Mouse (Mus musculus): ENCODE measurements around the gene Parl. TPM values are rescaled to one million over a fixed set of nuclear protein-coding genes. Genes with fewer than 3 reads are reported as not detected.

The Parl gene
- polyA plus RNA-seq, 1 experiment from 2014 or later: 103 TPM

GRCm38 (mm10) chr16:20315266-20315665, 13.1 kb upstream of the Parl start:
- Histone ChIP-seq H3K4me3 (ENCODE audit: low read depth, low read length) (no peak overlapping the region), H3K9ac (ENCODE audit: low read depth, low read length) (no peak overlapping the region), H3K27ac (ENCODE audit: low read depth, low read length) (no peak overlapping the region), H3K27me3 (ENCODE audit: control insufficient read depth, insufficient read depth, low read length) (no peaks in the 10 kb centered on the region), H3K4me1 (replicated peaks; ENCODE audit: control insufficient read depth, insufficient read depth, low read length) (no peaks in the 10 kb centered on the region), H3K9me3 (ENCODE audit: control insufficient read depth, low read length) (no peaks in the 10 kb centered on the region), H3K4me2 (replicated peaks; ENCODE audit: low read depth, low read length) (no peak overlapping the region), H3K36me3 (ENCODE audit: control insufficient read depth, insufficient read depth, low read length) (no peaks in the 10 kb centered on the region)
- DNase-seq (ENCODE audit: low spot score) (no peak), ATAC-seq (ENCODE audit: low FRiP score) (no peak)
- 90% methylated on average over 4 of the region's 4 CpGs for WGBS

- Histone ChIP-seq H3K9ac (ENCODE audit: low read depth, low read length) (no peak overlapping the region), H3K9me3 (ENCODE audit: control insufficient read depth, low read length) (no peaks in the 10 kb centered on the region), H3K27ac (ENCODE audit: low read depth, low read length) (no peak overlapping the region), H3K27me3 (ENCODE audit: control insufficient read depth, insufficient read depth, low read length) (no peaks in the 10 kb centered on the region), H3K36me3 (ENCODE audit: control insufficient read depth, insufficient read depth, low read length) (no peaks in the 10 kb centered on the region), H3K4me2 (replicated peaks; ENCODE audit: low read depth, low read length) (no peak overlapping the region), H3K4me1 (replicated peaks; ENCODE audit: control insufficient read depth, insufficient read depth, low read length) (no peaks in the 10 kb centered on the region), H3K4me3 (ENCODE audit: low read depth, low read length) (no peak overlapping the region)
- DNase-seq (ENCODE audit: low spot score) (no peak), ATAC-seq (ENCODE audit: low FRiP score) (no peak)
- 72% methylated on average over 14 of the region's 14 CpGs for WGBS
These were observed 10.1 kb upstream of the Parl start for GRCm38 (mm10) chr16:20312272-20312671.

- DNase-seq (ENCODE audit: low spot score) (no peak), ATAC-seq (ENCODE audit: low FRiP score) (no peak)
- H3K27me3 ChIP-seq (ENCODE audit: control insufficient read depth, insufficient read depth, low read length): no peaks in the 10 kb centered on the region
- H3K4me3 ChIP-seq (ENCODE audit: low read depth, low read length): no peak overlapping the region
- no peak overlapping the region for H3K4me2 ChIP-seq (replicated peaks; ENCODE audit: low read depth, low read length)
- H3K4me1 ChIP-seq (replicated peaks; ENCODE audit: control insufficient read depth, insufficient read depth, low read length): no peaks in the 10 kb centered on the region
- H3K36me3 ChIP-seq (ENCODE audit: control insufficient read depth, insufficient read depth, low read length): no peaks in the 10 kb centered on the region
- no peaks in the 10 kb centered on the region for H3K9me3 ChIP-seq (ENCODE audit: control insufficient read depth, low read length)
- no peak overlapping the region for H3K27ac ChIP-seq (ENCODE audit: low read depth, low read length)
- H3K9ac ChIP-seq (ENCODE audit: low read depth, low read length): no peak overlapping the region
- WGBS: 94% methylated on average over 2 of the region's 2 CpGs
These were observed 2.1 kb downstream of the Parl start for GRCm38 (mm10) chr16:20300076-20300475.

- H3K36me3 ChIP-seq (ENCODE audit: control insufficient read depth, insufficient read depth, low read length): peaks cover 5% of the 10 kb centered on the region; the same call in 1 of the 2 replicates
These were observed 21.9 kb downstream of the Parl start for GRCm38 (mm10) chr16:20280238-20280637.

GRCm38 (mm10) chr16:20279395-20279794, 22.8 kb downstream of the Parl start:
- H3K4me3 ChIP-seq (ENCODE audit: low read depth, low read length): no peak overlapping the region
- no peaks in the 10 kb centered on the region for H3K9me3 ChIP-seq (ENCODE audit: control insufficient read depth, low read length)
- no peak overlapping the region for H3K27ac ChIP-seq (ENCODE audit: low read depth, low read length)
- no peaks in the 10 kb centered on the region for H3K4me1 ChIP-seq (replicated peaks; ENCODE audit: control insufficient read depth, insufficient read depth, low read length)
- WGBS: 92% methylated on average over 5 of the region's 5 CpGs
- peaks cover 5% of the 10 kb centered on the region; the same call in 1 of the 2 replicates for H3K36me3 ChIP-seq (ENCODE audit: control insufficient read depth, insufficient read depth, low read length)
- H3K27me3 ChIP-seq (ENCODE audit: control insufficient read depth, insufficient read depth, low read length): no peaks in the 10 kb centered on the region
- H3K4me2 ChIP-seq (replicated peaks; ENCODE audit: low read depth, low read length): no peak overlapping the region
- no peak for ATAC-seq (ENCODE audit: low FRiP score)
- no peak for DNase-seq (ENCODE audit: low spot score)
- no peak overlapping the region for H3K9ac ChIP-seq (ENCODE audit: low read depth, low read length)

More at GRCm38 (mm10) chr16:20280238-20280637, 21.9 kb downstream of the Parl start:
- DNase-seq (ENCODE audit: low spot score): no peak
- H3K4me2 ChIP-seq (replicated peaks; ENCODE audit: low read depth, low read length): no peak overlapping the region
- no peaks in the 10 kb centered on the region for H3K4me1 ChIP-seq (replicated peaks; ENCODE audit: control insufficient read depth, insufficient read depth, low read length)
- no peak overlapping the region for H3K9ac ChIP-seq (ENCODE audit: low read depth, low read length)
- H3K4me3 ChIP-seq (ENCODE audit: low read depth, low read length): no peak overlapping the region
- WGBS: 94% methylated on average over 4 of the region's 4 CpGs
- no peaks in the 10 kb centered on the region for H3K9me3 ChIP-seq (ENCODE audit: control insufficient read depth, low read length)
- no peak overlapping the region for H3K27ac ChIP-seq (ENCODE audit: low read depth, low read length)
- no peaks in the 10 kb centered on the region for H3K27me3 ChIP-seq (ENCODE audit: control insufficient read depth, insufficient read depth, low read length)
- no peak for ATAC-seq (ENCODE audit: low FRiP score)

GRCm38 (mm10) chr16:20272994-20273393, 29.2 kb downstream of the Parl start:
- ATAC-seq (ENCODE audit: low FRiP score) (no peak), DNase-seq (ENCODE audit: low spot score) (no peak)
- 62% methylated on average over 3 of the region's 3 CpGs for WGBS
- no peaks in the 10 kb centered on the region for H3K9me3 ChIP-seq (ENCODE audit: control insufficient read depth, low read length)
- no peak overlapping the region for H3K4me2 ChIP-seq (replicated peaks; ENCODE audit: low read depth, low read length)
- no peak overlapping the region for H3K4me3 ChIP-seq (ENCODE audit: low read depth, low read length)
- no peak overlapping the region for H3K9ac ChIP-seq (ENCODE audit: low read depth, low read length)
- no peaks in the 10 kb centered on the region for H3K27me3 ChIP-seq (ENCODE audit: control insufficient read depth, insufficient read depth, low read length)
- no peaks in the 10 kb centered on the region for H3K36me3 ChIP-seq (ENCODE audit: control insufficient read depth, insufficient read depth, low read length)
- no peak overlapping the region for H3K27ac ChIP-seq (ENCODE audit: low read depth, low read length)
- no peaks in the 10 kb centered on the region for H3K4me1 ChIP-seq (replicated peaks; ENCODE audit: control insufficient read depth, insufficient read depth, low read length)

GRCm38 (mm10) chr16:20271339-20271738, 30.8 kb downstream of the Parl start:
- no peak overlapping the region for H3K9ac ChIP-seq (ENCODE audit: low read depth, low read length)
- no peak overlapping the region for H3K27ac ChIP-seq (ENCODE audit: low read depth, low read length)
- H3K9me3 ChIP-seq (ENCODE audit: control insufficient read depth, low read length): no peaks in the 10 kb centered on the region
- H3K36me3 ChIP-seq (ENCODE audit: control insufficient read depth, insufficient read depth, low read length): no peaks in the 10 kb centered on the region
- H3K4me3 ChIP-seq (ENCODE audit: low read depth, low read length): no peak overlapping the region
- no peak for ATAC-seq (ENCODE audit: low FRiP score)
- no peaks in the 10 kb centered on the region for H3K4me1 ChIP-seq (replicated peaks; ENCODE audit: control insufficient read depth, insufficient read depth, low read length)
- no peaks in the 10 kb centered on the region for H3K27me3 ChIP-seq (ENCODE audit: control insufficient read depth, insufficient read depth, low read length)
- WGBS: 81% methylated on average over 4 of the region's 4 CpGs
- DNase-seq (ENCODE audit: low spot score): no peak
- no peak overlapping the region for H3K4me2 ChIP-seq (replicated peaks; ENCODE audit: low read depth, low read length)

GRCm38 (mm10) chr16:20265089-20265488, 37.1 kb downstream of the Parl start:
- Histone ChIP-seq H3K36me3 (ENCODE audit: control insufficient read depth, insufficient read depth, low read length) (no peaks in the 10 kb centered on the region), H3K4me3 (ENCODE audit: low read depth, low read length) (no peak overlapping the region), H3K27ac (ENCODE audit: low read depth, low read length) (no peak overlapping the region), H3K4me1 (replicated peaks; ENCODE audit: control insufficient read depth, insufficient read depth, low read length) (no peaks in the 10 kb centered on the region), H3K9me3 (ENCODE audit: control insufficient read depth, low read length) (no peaks in the 10 kb centered on the region), H3K27me3 (ENCODE audit: control insufficient read depth, insufficient read depth, low read length) (no peaks in the 10 kb centered on the region), H3K9ac (ENCODE audit: low read depth, low read length) (no peak overlapping the region), H3K4me2 (replicated peaks; ENCODE audit: low read depth, low read length) (no peak overlapping the region)
- 85% methylated on average over 7 of the region's 7 CpGs for WGBS
- DNase-seq (ENCODE audit: low spot score) (no peak), ATAC-seq (ENCODE audit: low FRiP score) (no peak)

- DNase-seq (ENCODE audit: low spot score): no peak
- Histone ChIP-seq H3K4me3 (ENCODE audit: low read depth, low read length) (no peak overlapping the region), H3K27ac (ENCODE audit: low read depth, low read length) (no peak overlapping the region), H3K36me3 (ENCODE audit: control insufficient read depth, insufficient read depth, low read length) (no peaks in the 10 kb centered on the region), H3K4me1 (replicated peaks; ENCODE audit: control insufficient read depth, insufficient read depth, low read length) (no peaks in the 10 kb centered on the region), H3K9me3 (ENCODE audit: control insufficient read depth, low read length) (no peaks in the 10 kb centered on the region), H3K4me2 (replicated peaks; ENCODE audit: low read depth, low read length) (no peak overlapping the region), H3K27me3 (ENCODE audit: control insufficient read depth, insufficient read depth, low read length) (no peaks in the 10 kb centered on the region), H3K9ac (ENCODE audit: low read depth, low read length) (no peak overlapping the region)
- 80% methylated on average over 5 of the region's 5 CpGs for WGBS
- no peak for ATAC-seq (ENCODE audit: low FRiP score)
These were observed 44.3 kb downstream of the Parl start for GRCm38 (mm10) chr16:20257926-20258325.
